Mouse (Mus musculus): ENCODE measurements around the gene Rasal3. TPM values are rescaled to one million over a fixed set of nuclear protein-coding genes. Genes with fewer than 3 reads are reported as not detected.
A peak's percentile ranks its signal among the peaks of the same experiment; 100 is the strongest.

Rasal3 gene
- total and polyA plus RNA-seq, 2 experiments from 2014 or later, result 0.40 to 7.3 TPM

DNA sequence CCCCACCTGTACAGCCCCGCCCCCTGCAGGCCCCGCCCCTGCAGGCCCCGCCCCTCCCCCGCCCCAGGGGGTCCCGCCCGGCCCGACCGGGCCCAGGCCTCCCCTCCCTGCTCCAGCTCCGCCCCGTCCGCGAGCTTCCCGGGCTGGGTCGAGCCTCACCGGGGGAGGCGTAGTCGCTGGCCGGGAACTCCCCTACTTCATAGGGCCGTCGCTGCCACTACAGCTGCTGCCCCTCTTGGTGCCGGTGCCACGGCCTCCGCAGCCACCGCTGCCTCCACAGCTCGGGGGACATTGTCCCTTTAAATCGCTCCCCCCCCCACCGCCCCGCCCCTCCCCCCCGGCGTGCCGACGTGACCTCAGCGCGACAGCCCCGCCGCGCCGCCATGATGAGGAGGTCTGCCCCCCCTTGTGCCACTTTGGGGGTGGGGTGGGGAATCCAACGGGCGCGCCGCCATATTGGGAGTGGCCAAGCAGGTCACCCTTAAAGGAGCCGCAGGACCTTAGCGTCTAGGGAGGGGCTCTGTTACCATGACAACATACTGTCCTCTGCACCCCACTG, 14.2 kb downstream of the Rasal3 start, which contains the start of gene Wiz:
Wiz (minus strand) TSS at position 339 of the 559 bp plus-strand sequence.
- under 1% methylated on average over 29 of the region's 44 CpGs for WGBS
- H3K27ac ChIP-seq (ENCODE audit: low read depth), result peak within 1 kb of the TSS; percentile 89
- peaks cover 11% of the 10 kb centered on the region; the same call in 1 of the 2 replicates for H3K4me1 ChIP-seq (ENCODE audit: control insufficient read depth, insufficient read depth)
- ATAC-seq (ENCODE audit: insufficient read depth, low read depth) (peak; percentile 92), DNase-seq (ENCODE audit: low spot score) (peak; percentile 83)
- TF ChIP-seq EP300 (IDR thresholded peaks at IDR 0.05; ENCODE audit: low read depth), result 0 out of 2 replicates have a peak, but pooled peaks have one; percentile 71
- no peak for TF ChIP-seq CTCF (IDR thresholded peaks at IDR 0.05; ENCODE audit: low read depth)
- H3K36me3 ChIP-seq (replicated peaks; ENCODE audit: control insufficient read depth, insufficient read depth, low read length), result peaks cover 8% of the 10 kb centered on the region; the same call in 1 of the 2 replicates
- peak within 1 kb of the TSS; percentile 79 for H3K9ac ChIP-seq (replicated peaks; ENCODE audit: low read depth, low read length)
- H3K9me3 ChIP-seq (replicated peaks; ENCODE audit: control insufficient read depth, low read length), result no peaks in the 10 kb centered on the region
- peak within 1 kb of the TSS; percentile 99 for H3K4me2 ChIP-seq (ENCODE audit: low read depth, low read length)
- peaks cover 21% of the 10 kb centered on the region; the same call in 1 of the 2 replicates for H3K27me3 ChIP-seq (ENCODE audit: control insufficient read depth, insufficient read depth, low read length)
- H3K4me3 ChIP-seq (ENCODE audit: low read depth, low read length), result peak within 1 kb of the TSS; percentile 85

GRCm38 (mm10) chr17:32388370-32389100, 14.8 kb downstream of the Rasal3 start:
- peaks cover 11% of the 10 kb centered on the region; the same call in 1 of the 2 replicates for H3K4me1 ChIP-seq (ENCODE audit: control insufficient read depth, insufficient read depth)
- peak overlapping the region; percentile 99 for H3K4me2 ChIP-seq (ENCODE audit: low read depth, low read length)
- peaks cover 8% of the 10 kb centered on the region; the same call in 1 of the 2 replicates for H3K36me3 ChIP-seq (replicated peaks; ENCODE audit: control insufficient read depth, insufficient read depth, low read length)
- H3K9ac ChIP-seq (replicated peaks; ENCODE audit: low read depth, low read length), result peak overlapping the region; percentile 79
- no peaks in the 10 kb centered on the region for H3K9me3 ChIP-seq (replicated peaks; ENCODE audit: control insufficient read depth, low read length)
- peak overlapping the region; percentile 89 for H3K27ac ChIP-seq (ENCODE audit: low read depth)
- peak; percentile 28 for ATAC-seq (ENCODE audit: insufficient read depth, low read depth)
- 1% methylated on average over 26 of the region's 39 CpGs for WGBS
- peaks cover 21% of the 10 kb centered on the region; the same call in 1 of the 2 replicates for H3K27me3 ChIP-seq (ENCODE audit: control insufficient read depth, insufficient read depth, low read length)
- DNase-seq (ENCODE audit: low spot score), result no peak
- H3K4me3 ChIP-seq (ENCODE audit: low read depth, low read length), result peak overlapping the region; percentile 85
- TF ChIP-seq CTCF (IDR thresholded peaks at IDR 0.05; ENCODE audit: low read depth) (no peak), EP300 (IDR thresholded peaks at IDR 0.05; ENCODE audit: low read depth) (no peak)

GRCm38 (mm10) chr17:32387986-32388369, 15.4 kb downstream of the Rasal3 start:
- no peak for TF ChIP-seq EP300 (IDR thresholded peaks at IDR 0.05; ENCODE audit: low read depth)
- TF ChIP-seq CTCF (IDR thresholded peaks at IDR 0.05; ENCODE audit: low read depth), result no peak
- H3K9me3 ChIP-seq (replicated peaks; ENCODE audit: control insufficient read depth, low read length), result no peaks in the 10 kb centered on the region
- H3K27ac ChIP-seq (ENCODE audit: low read depth), result no peak overlapping the region
- H3K27me3 ChIP-seq (ENCODE audit: control insufficient read depth, insufficient read depth, low read length), result 0 out of 2 replicates have a peak, but pooled peaks cover 16% of the 10 kb centered on the region
- WGBS, result 51% methylated on average over 7 of the region's 7 CpGs
- no peak for ATAC-seq (ENCODE audit: insufficient read depth, low read depth)
- H3K4me1 ChIP-seq (ENCODE audit: control insufficient read depth, insufficient read depth), result peaks cover 15% of the 10 kb centered on the region; the same call in 1 of the 2 replicates
- H3K36me3 ChIP-seq (replicated peaks; ENCODE audit: control insufficient read depth, insufficient read depth, low read length), result peaks cover 8% of the 10 kb centered on the region; the same call in 1 of the 2 replicates
- peak overlapping the region; percentile 99; the same call in 1 of the 2 replicates for H3K4me2 ChIP-seq (ENCODE audit: low read depth, low read length)
- no peak for DNase-seq (ENCODE audit: low spot score)
- peak overlapping the region; percentile 79; the same call in 1 of the 2 replicates for H3K9ac ChIP-seq (replicated peaks; ENCODE audit: low read depth, low read length)
- H3K4me3 ChIP-seq (ENCODE audit: low read depth, low read length), result peak overlapping the region; percentile 85

GRCm38 (mm10) chr17:32386659-32387432, 16.5 kb downstream of the Rasal3 start:
- Histone ChIP-seq H3K27ac (ENCODE audit: low read depth) (no peak overlapping the region), H3K4me2 (ENCODE audit: low read depth, low read length) (no peak overlapping the region), H3K4me1 (ENCODE audit: control insufficient read depth, insufficient read depth) (peaks cover 17% of the 10 kb centered on the region; the same call in 1 of the 2 replicates), H3K4me3 (ENCODE audit: low read depth, low read length) (no peak overlapping the region), H3K9ac (replicated peaks; ENCODE audit: low read depth, low read length) (no peak overlapping the region), H3K27me3 (ENCODE audit: control insufficient read depth, insufficient read depth, low read length) (0 out of 2 replicates have a peak, but pooled peaks cover 7% of the 10 kb centered on the region), H3K36me3 (replicated peaks; ENCODE audit: control insufficient read depth, insufficient read depth, low read length) (peaks cover 8% of the 10 kb centered on the region; the same call in 1 of the 2 replicates), H3K9me3 (replicated peaks; ENCODE audit: control insufficient read depth, low read length) (no peaks in the 10 kb centered on the region)
- WGBS, result 71% methylated on average over 9 of the region's 9 CpGs
- TF ChIP-seq CTCF (IDR thresholded peaks at IDR 0.05; ENCODE audit: low read depth), result peak; percentile 53
- TF ChIP-seq EP300 (IDR thresholded peaks at IDR 0.05; ENCODE audit: low read depth), result no peak
- DNase-seq (ENCODE audit: low spot score), result no peak
- ATAC-seq (ENCODE audit: insufficient read depth, low read depth), result no peak

DNA sequence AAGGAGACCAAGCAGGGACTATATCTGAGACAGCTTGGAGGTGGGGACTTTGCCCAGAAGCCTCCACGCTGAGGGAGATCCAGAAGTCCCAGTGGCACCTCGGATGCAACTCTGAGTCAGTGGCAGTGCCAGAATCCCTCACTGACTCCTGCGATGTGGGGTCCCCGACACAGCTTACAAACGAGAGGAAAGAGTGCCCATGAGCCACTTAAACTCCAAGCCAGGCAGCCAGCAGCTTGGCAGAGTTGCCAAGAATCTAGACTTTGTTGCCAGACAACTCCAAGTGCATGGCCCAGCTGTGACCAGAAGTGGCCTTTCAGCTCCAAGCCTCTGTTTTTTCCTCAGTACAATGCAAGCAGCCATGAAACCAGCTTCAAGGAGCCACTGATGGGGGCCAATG, 19.7 kb downstream of the Rasal3 start:
- Histone ChIP-seq H3K27ac (ENCODE audit: low read depth) (peak overlapping the region; percentile 37; the same call in 1 of the 2 replicates), H3K4me1 (ENCODE audit: control insufficient read depth, insufficient read depth) (peaks cover 17% of the 10 kb centered on the region; the same call in 1 of the 2 replicates), H3K4me2 (ENCODE audit: low read depth, low read length) (no peak overlapping the region), H3K36me3 (replicated peaks; ENCODE audit: control insufficient read depth, insufficient read depth, low read length) (peaks cover 8% of the 10 kb centered on the region; the same call in 1 of the 2 replicates), H3K9me3 (replicated peaks; ENCODE audit: control insufficient read depth, low read length) (no peaks in the 10 kb centered on the region), H3K9ac (replicated peaks; ENCODE audit: low read depth, low read length) (no peak overlapping the region), H3K4me3 (ENCODE audit: low read depth, low read length) (no peak overlapping the region), H3K27me3 (ENCODE audit: control insufficient read depth, insufficient read depth, low read length) (no peaks in the 10 kb centered on the region)
- WGBS, result 36% methylated on average over 5 of the region's 5 CpGs
- ATAC-seq (ENCODE audit: insufficient read depth, low read depth) (no peak), DNase-seq (ENCODE audit: low spot score) (no peak)
- TF ChIP-seq EP300 (IDR thresholded peaks at IDR 0.05; ENCODE audit: low read depth) (no peak), CTCF (IDR thresholded peaks at IDR 0.05; ENCODE audit: low read depth) (no peak)

Measured in heart, postnatal 0 days (tissue).